Mouse (Mus musculus) intestine, embryonic 15.5 days (tissue): ENCODE data around the gene Zfp839. TPM values are rescaled to one million over a fixed set of nuclear protein-coding genes. Genes with fewer than 3 reads are reported as not detected.
"Not testable (repeated sequence)": the region's sequence is repeated elsewhere in the genome, so short reads cannot be mapped to it uniquely, and the experiment has no call there.

ENCODE experiments used
- ATAC-seq: fragments of 200-750 bp; cut with Nextera tagmentation; 2 replicates; pipeline ENCODE4 v1.8.0; 2017; ENCODE audit warnings: moderate TSS enrichment, moderate library complexity
- H3K27ac ChIP-seq: fragments of 300-500 bp; sonication (generic); 2 replicates; pipeline ENCODE4 v1.5.1; 2015; ENCODE audit warnings: mild to moderate bottlenecking, inconsistent platforms
- H3K27me3 ChIP-seq: fragments of 300-500 bp; sonication (generic); replicated peaks from 2 replicates; pipeline ENCODE4 v1.6.1; 2015; ENCODE audit warnings: inconsistent platforms
- H3K36me3 ChIP-seq: fragments of 300-500 bp; sonication (generic); 2 replicates; pipeline ENCODE4 v1.6.1; 2015; ENCODE audit warnings: inconsistent platforms
- H3K4me1 ChIP-seq: fragments of 300-500 bp; sonication (generic); replicated peaks from 2 replicates; pipeline ENCODE4 v1.6.1; 2015; ENCODE audit warnings: inconsistent platforms
- H3K4me2 ChIP-seq: fragments of 300-500 bp; sonication (generic); replicated peaks from 2 replicates; pipeline ENCODE4 v1.6.1; 2015; ENCODE audit warnings: mild to moderate bottlenecking, inconsistent platforms
- H3K4me3 ChIP-seq: fragments of 300-500 bp; sonication (generic); replicated peaks from 2 replicates; pipeline ENCODE4 v1.5.1; 2015; ENCODE audit warnings: inconsistent platforms
- H3K9ac ChIP-seq: fragments of 300-500 bp; sonication (generic); 2 replicates; pipeline ENCODE4 v1.6.1; 2015; ENCODE audit warnings: inconsistent platforms
- H3K9me3 ChIP-seq: fragments of 300-500 bp; sonication (generic); 2 replicates; pipeline ENCODE4 v1.6.1; 2016; ENCODE audit warnings: inconsistent platforms
- WGBS: fragments of 180-500 bp; shearing (Covaris S2); methylation state at CpG from one replicate; pipeline ENCODE4 v1.1.7; 2015; 5-methylcytosine and 5-hydroxymethylcytosine counted together
- polyA plus RNA-seq: library from polyadenylated mRNA; unstranded; fragments of >200 nt; fragmentation: Nextera tagmentation; extraction: Ambion mirVana; gene quantifications from 2 replicates; pipeline ENCODE4 v1.2.1, GENCODE M21; 2015

Gene Zfp839
- polyA plus RNA-seq, 1 experiment from 2014 or later, result 4.5 TPM

GRCm38 (mm10) chr12:110843194-110844048, 6.6 kb upstream of the Zfp839 start:
- peak overlapping the region; percentile 87 for H3K4me2 ChIP-seq
- peak overlapping the region; percentile 51 for H3K9ac ChIP-seq
- 18% methylated on average over 32 of the region's 32 CpGs for WGBS
- peak overlapping the region; percentile 52 for H3K4me3 ChIP-seq
- no peaks in the 10 kb centered on the region for H3K36me3 ChIP-seq
- H3K27me3 ChIP-seq, result no peaks in the 10 kb centered on the region
- no peak overlapping the region for H3K27ac ChIP-seq
- no peaks in the 10 kb centered on the region for H3K9me3 ChIP-seq
- peaks cover 17% of the 10 kb centered on the region for H3K4me1 ChIP-seq
- 0 out of 2 replicates have a peak, but pooled peaks have one; percentile 4 for ATAC-seq

- Histone ChIP-seq H3K9ac (peak overlapping the region; percentile 51), H3K4me2 (peak overlapping the region; percentile 87), H3K27ac (peak overlapping the region; percentile 64), H3K27me3 (no peaks in the 10 kb centered on the region), H3K4me1 (peaks cover 17% of the 10 kb centered on the region), H3K36me3 (no peaks in the 10 kb centered on the region), H3K9me3 (no peaks in the 10 kb centered on the region), H3K4me3 (peak overlapping the region; percentile 52)
- under 1% methylated on average over 42 of the region's 42 CpGs for WGBS
- peak; percentile 55 for ATAC-seq
These were observed 5.6 kb upstream of the Zfp839 start for GRCm38 (mm10) chr12:110844227-110845130.

GRCm38 (mm10) chr12:110845131-110845880, 4.7 kb upstream of the Zfp839 start:
- WGBS, result under 1% methylated on average over 36 of the region's 36 CpGs
- H3K36me3 ChIP-seq, result no peaks in the 10 kb centered on the region
- H3K27ac ChIP-seq, result peak overlapping the region; percentile 77
- peaks cover 17% of the 10 kb centered on the region for H3K4me1 ChIP-seq
- H3K9me3 ChIP-seq, result no peaks in the 10 kb centered on the region
- H3K9ac ChIP-seq, result peak overlapping the region; percentile 59
- peak overlapping the region; percentile 52 for H3K4me3 ChIP-seq
- H3K4me2 ChIP-seq, result peak overlapping the region; percentile 87
- H3K27me3 ChIP-seq, result no peaks in the 10 kb centered on the region
- ATAC-seq, result peak; percentile 93

- H3K9ac ChIP-seq, result peak overlapping the region; percentile 59
- peak overlapping the region; percentile 87 for H3K4me2 ChIP-seq
- no peak overlapping the region for H3K27ac ChIP-seq
- H3K36me3 ChIP-seq, result no peaks in the 10 kb centered on the region
- no peaks in the 10 kb centered on the region for H3K9me3 ChIP-seq
- ATAC-seq, result no peak
- 64% methylated on average over 6 of the region's 6 CpGs for WGBS
- peak overlapping the region; percentile 52 for H3K4me3 ChIP-seq
- no peaks in the 10 kb centered on the region for H3K27me3 ChIP-seq
- H3K4me1 ChIP-seq, result peaks cover 26% of the 10 kb centered on the region
These were observed 3.8 kb upstream of the Zfp839 start for GRCm38 (mm10) chr12:110846191-110846765.

DNA sequence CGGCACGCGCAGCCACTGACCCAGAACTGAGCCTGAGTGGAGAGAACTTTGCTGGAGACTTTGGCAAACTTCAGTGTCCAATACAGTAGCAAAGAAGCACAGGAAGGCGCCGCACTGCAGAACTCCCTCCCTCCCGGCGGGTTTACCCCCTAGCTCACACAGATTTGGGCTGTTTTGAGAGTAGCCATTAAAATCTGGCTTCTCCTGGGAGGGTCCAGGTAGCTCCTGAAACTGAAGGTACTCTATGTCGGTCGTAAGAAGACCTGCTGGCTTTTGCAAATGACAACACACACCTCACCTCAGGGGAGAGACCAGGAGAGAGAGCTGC, 840 bp downstream of the Zfp839 start:
- peak overlapping the region; percentile 92 for H3K4me3 ChIP-seq
- H3K27ac ChIP-seq, result peak overlapping the region; percentile 85
- peak overlapping the region; percentile 76 for H3K4me2 ChIP-seq
- peak overlapping the region; percentile 86 for H3K9ac ChIP-seq
- ATAC-seq, result no peak; the same call in 1 of the 2 replicates
- H3K4me1 ChIP-seq, result peaks cover 20% of the 10 kb centered on the region
- no peaks in the 10 kb centered on the region for H3K9me3 ChIP-seq
- WGBS, result 9% methylated on average over 9 of the region's 9 CpGs
- H3K36me3 ChIP-seq, result peaks cover 3% of the 10 kb centered on the region; the same call in 1 of the 2 replicates
- no peaks in the 10 kb centered on the region for H3K27me3 ChIP-seq

DNA sequence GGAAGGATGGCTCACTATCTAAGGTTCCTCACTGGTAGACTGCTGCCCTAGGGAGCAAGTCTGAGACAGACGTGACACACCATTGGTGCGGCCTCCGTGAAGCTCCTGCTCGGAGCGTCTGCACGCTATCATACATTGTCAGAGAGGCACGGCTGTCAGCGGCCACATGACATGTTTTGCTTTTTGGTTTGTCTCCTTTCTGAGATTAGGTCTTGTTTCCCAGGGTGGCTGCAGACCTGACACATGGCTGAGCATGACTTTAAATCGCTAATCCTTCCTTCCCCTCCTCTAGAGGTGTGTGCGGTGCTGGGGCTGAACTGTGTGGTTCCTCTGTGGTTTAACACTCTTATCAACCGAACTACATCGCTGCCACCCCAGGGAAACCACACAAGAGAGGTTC, 1.4 kb downstream of the Zfp839 start:
- no peak for ATAC-seq
- peak overlapping the region; percentile 76 for H3K4me2 ChIP-seq
- H3K9me3 ChIP-seq, result no peaks in the 10 kb centered on the region
- peaks cover 15% of the 10 kb centered on the region for H3K4me1 ChIP-seq
- WGBS, result 69% methylated on average over 12 of the region's 12 CpGs
- H3K36me3 ChIP-seq, result peaks cover 3% of the 10 kb centered on the region; the same call in 1 of the 2 replicates
- H3K27ac ChIP-seq, result no peak overlapping the region
- peak overlapping the region; percentile 92; the same call in 1 of the 2 replicates for H3K4me3 ChIP-seq
- H3K9ac ChIP-seq, result peak overlapping the region; percentile 86
- H3K27me3 ChIP-seq, result no peaks in the 10 kb centered on the region

DNA sequence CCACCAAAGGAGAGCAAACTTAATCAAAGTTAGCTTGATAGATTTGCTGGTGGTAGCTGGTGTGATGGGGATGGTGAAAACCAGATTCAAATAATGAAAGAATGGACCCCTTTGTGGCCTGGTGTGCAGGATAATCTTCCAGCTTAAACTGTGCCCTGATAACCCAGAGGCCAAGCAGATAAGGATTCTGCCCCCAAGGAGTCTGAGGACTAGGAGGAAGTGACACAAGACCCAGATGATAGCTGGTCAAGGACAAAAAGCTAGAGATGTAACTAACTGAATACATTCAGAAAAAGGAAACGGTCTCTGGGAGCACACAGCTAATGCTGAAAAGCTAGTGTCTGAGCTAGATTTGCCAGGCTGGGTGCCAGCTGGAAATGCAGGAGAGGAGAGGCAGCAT, 1.9 kb downstream of the Zfp839 start:
- H3K27ac ChIP-seq, result no peak overlapping the region
- H3K9ac ChIP-seq, result peak overlapping the region; percentile 86; the same call in 1 of the 2 replicates
- H3K4me1 ChIP-seq, result peaks cover 13% of the 10 kb centered on the region
- ATAC-seq, result no peak
- WGBS, result 73% methylated on average over 1 of the region's 1 CpGs
- peaks cover 3% of the 10 kb centered on the region; the same call in 1 of the 2 replicates for H3K36me3 ChIP-seq
- H3K27me3 ChIP-seq, result no peaks in the 10 kb centered on the region
- H3K4me3 ChIP-seq, result no peak overlapping the region
- H3K9me3 ChIP-seq, result no peaks in the 10 kb centered on the region
- H3K4me2 ChIP-seq, result no peak overlapping the region

DNA sequence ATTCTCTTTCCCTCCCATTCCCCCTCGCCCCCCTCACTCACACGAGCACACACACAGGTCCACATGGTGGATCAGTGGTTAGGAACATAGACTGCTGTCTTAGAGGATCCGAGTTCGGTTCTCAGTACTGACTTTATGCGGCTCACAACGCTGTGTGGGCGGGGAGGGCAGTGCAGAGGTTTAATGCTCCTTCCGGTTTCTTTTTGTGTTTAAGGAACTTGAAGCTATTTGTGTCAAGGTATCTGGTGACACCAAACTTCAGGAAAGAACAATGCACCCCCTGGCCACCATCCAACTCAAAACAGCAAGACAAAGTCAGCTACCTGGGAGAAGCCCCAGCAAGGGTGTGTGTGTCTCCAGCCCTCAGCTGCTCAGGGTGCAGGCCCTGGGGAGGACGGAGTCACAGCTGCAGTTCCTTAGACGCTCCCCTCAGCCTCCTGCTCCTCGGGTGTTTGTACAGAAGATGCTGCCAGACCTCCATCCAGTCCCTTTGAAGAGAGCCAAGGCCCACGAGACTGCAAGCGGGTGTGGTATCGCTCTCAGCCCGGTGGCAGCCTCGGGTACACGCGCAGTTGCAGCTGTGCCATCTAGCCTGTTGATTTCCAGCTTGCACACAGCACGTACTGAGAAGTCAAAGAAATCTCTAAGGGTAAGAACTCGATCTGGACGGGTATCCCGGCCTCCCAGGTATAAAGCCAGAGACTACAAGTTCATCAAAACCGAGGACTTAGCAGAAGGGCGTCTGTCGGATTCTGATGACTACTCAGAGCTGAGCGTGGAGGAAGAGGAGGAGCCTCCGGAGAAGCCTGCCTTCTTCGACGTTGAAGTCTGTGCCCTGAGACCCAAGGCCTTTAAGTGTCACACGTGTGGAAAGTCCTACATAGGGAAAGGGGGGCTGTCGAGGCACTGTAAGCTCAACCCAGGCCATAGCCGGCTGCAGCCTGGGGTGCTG, 5.0 kb downstream of the Zfp839 start:
- no peaks in the 10 kb centered on the region for H3K9me3 ChIP-seq
- peaks cover 3% of the 10 kb centered on the region; the same call in 1 of the 2 replicates for H3K36me3 ChIP-seq
- ATAC-seq, result no peak
- WGBS, result 87% methylated on average over 32 of the region's 32 CpGs
- H3K27me3 ChIP-seq, result no peaks in the 10 kb centered on the region
- no peak overlapping the region for H3K9ac ChIP-seq
- no peak overlapping the region for H3K4me2 ChIP-seq
- H3K4me1 ChIP-seq, result peaks cover 13% of the 10 kb centered on the region
- no peak overlapping the region for H3K27ac ChIP-seq
- no peak overlapping the region for H3K4me3 ChIP-seq

DNA sequence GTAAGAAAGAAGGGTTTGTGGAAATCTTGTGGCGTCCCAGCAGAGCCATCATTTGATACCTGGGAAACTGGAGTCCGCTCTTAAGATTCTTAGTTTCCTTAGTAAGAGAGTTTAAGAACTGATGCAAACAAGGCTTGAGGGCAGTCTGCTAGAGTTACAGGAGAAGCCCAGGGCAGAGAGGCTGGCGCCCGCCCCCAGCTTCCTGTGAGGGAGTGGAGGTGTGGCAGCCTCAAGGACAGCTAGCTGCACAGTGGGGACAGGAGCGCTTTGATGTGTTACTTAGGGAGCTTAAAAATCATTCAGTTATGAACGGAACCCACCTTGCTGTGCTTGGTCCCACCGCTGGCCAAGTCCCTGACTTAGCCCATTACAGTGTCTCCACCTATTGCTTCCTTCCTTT, 7.1 kb downstream of the Zfp839 start:
- H3K36me3 ChIP-seq, result peaks cover 14% of the 10 kb centered on the region; the same call in 1 of the 2 replicates
- H3K9ac ChIP-seq, result no peak overlapping the region
- H3K27ac ChIP-seq, result no peak overlapping the region
- no peaks in the 10 kb centered on the region for H3K4me1 ChIP-seq
- no peak overlapping the region for H3K4me3 ChIP-seq
- H3K27me3 ChIP-seq, result no peaks in the 10 kb centered on the region
- 81% methylated on average over 7 of the region's 7 CpGs for WGBS
- H3K9me3 ChIP-seq, result no peaks in the 10 kb centered on the region
- no peak for ATAC-seq
- no peak overlapping the region for H3K4me2 ChIP-seq

GRCm38 (mm10) chr12:110858681-110859080, 8.6 kb downstream of the Zfp839 start:
- H3K36me3 ChIP-seq, result peaks cover 14% of the 10 kb centered on the region; the same call in 1 of the 2 replicates
- not testable (repeated sequence) for H3K4me2 ChIP-seq, H3K9me3 ChIP-seq, H3K4me3 ChIP-seq, H3K4me1 ChIP-seq, H3K27me3 ChIP-seq, H3K9ac ChIP-seq, ATAC-seq, H3K27ac ChIP-seq
- 90% methylated on average over 15 of the region's 15 CpGs for WGBS

DNA sequence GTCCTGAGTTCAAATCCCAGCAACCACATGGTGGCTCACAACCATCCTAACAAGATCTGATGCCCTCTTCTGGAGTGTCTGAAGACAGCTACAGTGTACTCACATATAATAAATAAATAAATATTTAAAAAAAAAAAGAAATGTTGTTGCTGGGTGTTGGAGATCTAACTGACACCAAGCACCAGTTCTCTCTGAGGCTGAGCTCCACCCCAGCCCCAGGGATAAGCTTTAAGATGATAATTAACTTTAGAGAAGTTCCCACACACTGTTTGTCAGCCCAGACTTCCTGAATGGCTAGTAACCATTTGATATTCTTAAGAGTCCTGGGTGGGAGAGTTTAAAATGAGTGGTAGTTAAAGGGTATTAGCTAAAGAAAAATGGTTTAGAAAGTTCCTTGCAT, 10.2 kb downstream of the Zfp839 start:
- no peak overlapping the region for H3K4me3 ChIP-seq
- no peak for ATAC-seq
- H3K9me3 ChIP-seq, result no peaks in the 10 kb centered on the region
- no peaks in the 10 kb centered on the region for H3K27me3 ChIP-seq
- peaks cover 24% of the 10 kb centered on the region for H3K36me3 ChIP-seq
- H3K27ac ChIP-seq, result no peak overlapping the region
- no peak overlapping the region for H3K4me2 ChIP-seq
- no peak overlapping the region for H3K9ac ChIP-seq
- no peaks in the 10 kb centered on the region for H3K4me1 ChIP-seq
